Mouse (Mus musculus) bone marrow, adult 2 months (tissue): ENCODE results near the gene Entpd8.

Source experiments
- CTCF ChIP-seq: fragments of 200-500 bp; IDR thresholded peaks from 2 replicates; pipeline ENCODE4 v1.5.1; 2011; ENCODE audit warnings: low read length, control low read depth; ENCODE audit not compliant: control insufficient read depth, insufficient read depth
- POLR2A ChIP-seq: fragments of 200-500 bp; IDR thresholded peaks from 2 replicates; pipeline ENCODE4 v1.6.1; 2011; ENCODE audit warnings: low read depth, mild to moderate bottlenecking, control low read depth, low read length, borderline replicate concordance; ENCODE audit not compliant: control insufficient read depth

- TF ChIP-seq CTCF = no peak
- no peak for TF ChIP-seq POLR2A
Observed at GRCm38 (mm10) chr2:25065537-25065936, 14.6 kb upstream of the Entpd8 start.
